Mouse (Mus musculus) heart, embryonic 11.5 days (tissue): ENCODE results near the gene Ppp5c. TPM values are rescaled to one million over a fixed set of nuclear protein-coding genes. Genes with fewer than 3 reads are reported as not detected.
"Not testable (repeated sequence)": the region's sequence is repeated elsewhere in the genome, so short reads cannot be mapped to it uniquely, and the experiment has no call there.

Experiments
- ATAC-seq: fragments of 200-750 bp; cut with Nextera tagmentation; replicated peaks from 2 replicates; pipeline ENCODE4 v1.8.0; 2017; ENCODE audit warnings: moderate library complexity; ENCODE audit not compliant: insufficient number of reproducible peaks, low FRiP score, low TSS enrichment
- H3K27ac ChIP-seq: fragments of 300-500 bp; sonication (generic); 2 replicates; pipeline ENCODE4 v1.5.1; 2014; ENCODE audit warnings: mild to moderate bottlenecking, low read depth, low read length
- H3K27me3 ChIP-seq: fragments of 300-500 bp; sonication (generic); 2 replicates; pipeline ENCODE4 v1.6.1; 2014; ENCODE audit warnings: mild to moderate bottlenecking, low read length, mixed read lengths; ENCODE audit not compliant: control insufficient read depth, insufficient read depth
- H3K36me3 ChIP-seq: fragments of 300-500 bp; sonication (generic); 2 replicates; pipeline ENCODE4 v1.6.1; 2014; ENCODE audit warnings: mild to moderate bottlenecking, low read length, moderate library complexity, mixed read lengths; ENCODE audit not compliant: control insufficient read depth, insufficient read depth
- H3K4me1 ChIP-seq: fragments of 300-500 bp; sonication (generic); 2 replicates; pipeline ENCODE4 v1.6.1; 2014; ENCODE audit warnings: low read length; ENCODE audit not compliant: control insufficient read depth, insufficient read depth
- H3K4me2 ChIP-seq: fragments of 300-500 bp; sonication (generic); 2 replicates; pipeline ENCODE4 v1.6.1; 2014; ENCODE audit warnings: mild to moderate bottlenecking, moderate library complexity
- H3K4me3 ChIP-seq: fragments of 300-500 bp; sonication (generic); 2 replicates; pipeline ENCODE4 v1.5.1; 2014; ENCODE audit warnings: low read depth, low read length
- H3K9ac ChIP-seq: fragments of 300-500 bp; sonication (generic); 2 replicates; pipeline ENCODE4 v1.6.1; 2014; ENCODE audit warnings: mild to moderate bottlenecking, low read depth, low read length, moderate library complexity
- H3K9me3 ChIP-seq: fragments of 300-500 bp; sonication (generic); replicated peaks from 2 replicates; pipeline ENCODE4 v1.6.1; 2016; ENCODE audit warnings: low read length; ENCODE audit not compliant: control insufficient read depth
- WGBS: fragments of 180-500 bp; shearing (Covaris S2); extraction: QIAGEN DNeasy Blood & Tissue Kit; methylation state at CpG from one replicate; pipeline ENCODE4 v1.1.7; 2014; ENCODE audit not compliant: insufficient replicate concordance; 5-methylcytosine and 5-hydroxymethylcytosine counted together
- polyA plus RNA-seq: library from polyadenylated mRNA; unstranded; fragments of >200 nt; fragmentation: Nextera tagmentation; extraction: Ambion mirVana; gene quantifications from 2 replicates; pipeline ENCODE4 v1.2.1, GENCODE M21; 2014

Gene Ppp5c
- 87.0 and 95.3 TPM in 2 replicates for polyA plus RNA-seq

DNA sequence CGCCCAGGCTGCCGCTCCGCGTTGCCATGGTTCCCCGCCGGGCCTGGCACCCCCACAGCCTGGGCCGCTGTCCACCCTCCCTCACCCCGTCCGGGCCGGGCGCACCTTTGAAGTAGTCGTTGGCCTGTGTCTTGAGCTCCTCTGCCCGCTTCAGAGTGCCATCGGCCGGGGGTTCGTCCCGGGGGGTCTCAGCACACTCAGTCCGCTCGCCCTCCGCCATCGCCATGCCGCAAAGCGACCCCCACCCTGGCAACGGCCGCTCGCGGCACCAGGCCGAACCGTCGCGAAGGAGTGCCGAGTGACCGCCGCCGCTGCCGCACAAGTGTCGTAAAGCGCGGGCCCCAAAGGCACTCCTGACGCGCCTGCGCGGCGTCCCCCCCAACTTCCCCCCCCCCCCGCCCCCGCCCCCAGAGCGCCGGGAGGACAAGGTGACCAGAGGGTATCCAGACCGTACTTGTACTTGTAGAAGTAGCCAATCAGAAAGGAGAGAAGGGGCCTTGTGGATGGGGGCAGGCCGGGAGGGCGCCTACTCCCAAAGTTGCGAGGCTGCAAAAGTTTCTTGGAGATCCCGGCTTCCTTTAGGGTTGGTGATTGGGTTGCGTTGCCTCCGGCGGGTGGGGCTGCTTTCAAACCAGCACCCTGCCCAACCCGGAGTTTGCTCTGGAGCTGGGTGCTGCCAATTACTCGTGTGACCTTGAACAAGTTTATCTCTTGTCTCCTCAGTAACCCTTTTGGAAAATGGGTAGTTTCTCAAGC is at the start of gene Ppp5c:
TSS of gene Ppp5c (minus strand) at position 337 of the 756 bp plus-strand sequence.
- WGBS, result under 1% methylated on average over 56 of the region's 58 CpGs
- peaks cover 4% of the 10 kb centered on the region; the same call in 1 of the 2 replicates for H3K36me3 ChIP-seq
- peak within 1 kb of the TSS; percentile 82 for H3K9ac ChIP-seq
- ATAC-seq, result peak; percentile 82
- H3K27me3 ChIP-seq, result no peaks in the 10 kb centered on the region
- peak within 1 kb of the TSS; percentile 88 for H3K4me3 ChIP-seq
- no peaks in the 10 kb centered on the region for H3K9me3 ChIP-seq
- peaks cover 43% of the 10 kb centered on the region for H3K4me1 ChIP-seq
- peak within 1 kb of the TSS; percentile 65 for H3K27ac ChIP-seq
- H3K4me2 ChIP-seq, result peak within 1 kb of the TSS; percentile 77

DNA sequence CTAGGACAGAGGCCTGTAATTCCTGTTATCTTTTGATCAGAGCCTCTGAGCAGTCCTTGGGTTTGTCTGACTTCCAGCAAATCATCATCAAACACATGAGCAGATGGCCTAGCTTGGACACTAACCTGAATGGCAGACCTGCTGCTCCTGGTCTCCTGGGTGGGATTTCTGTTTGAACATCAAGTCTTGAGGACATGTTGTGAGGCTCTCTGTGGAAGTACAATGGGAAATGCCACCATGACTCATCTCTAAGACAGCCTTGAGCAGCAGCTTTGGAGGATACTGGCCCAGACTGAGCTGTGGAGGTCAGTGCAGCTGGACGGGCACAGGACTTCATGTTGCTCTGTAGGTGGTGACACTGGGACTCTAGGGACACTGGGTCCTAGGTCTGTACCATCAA is 48.8 kb upstream of the Ppp5c start:
- no peak for ATAC-seq
- Histone ChIP-seq H3K4me1 (no peaks in the 10 kb centered on the region), H3K27ac (no peak overlapping the region), H3K27me3 (no peaks in the 10 kb centered on the region), H3K4me2 (no peak overlapping the region), H3K9me3 (no peaks in the 10 kb centered on the region), H3K4me3 (no peak overlapping the region), H3K9ac (no peak overlapping the region), H3K36me3 (no peaks in the 10 kb centered on the region)
- WGBS, result 83% methylated on average over 1 of the region's 1 CpGs

DNA sequence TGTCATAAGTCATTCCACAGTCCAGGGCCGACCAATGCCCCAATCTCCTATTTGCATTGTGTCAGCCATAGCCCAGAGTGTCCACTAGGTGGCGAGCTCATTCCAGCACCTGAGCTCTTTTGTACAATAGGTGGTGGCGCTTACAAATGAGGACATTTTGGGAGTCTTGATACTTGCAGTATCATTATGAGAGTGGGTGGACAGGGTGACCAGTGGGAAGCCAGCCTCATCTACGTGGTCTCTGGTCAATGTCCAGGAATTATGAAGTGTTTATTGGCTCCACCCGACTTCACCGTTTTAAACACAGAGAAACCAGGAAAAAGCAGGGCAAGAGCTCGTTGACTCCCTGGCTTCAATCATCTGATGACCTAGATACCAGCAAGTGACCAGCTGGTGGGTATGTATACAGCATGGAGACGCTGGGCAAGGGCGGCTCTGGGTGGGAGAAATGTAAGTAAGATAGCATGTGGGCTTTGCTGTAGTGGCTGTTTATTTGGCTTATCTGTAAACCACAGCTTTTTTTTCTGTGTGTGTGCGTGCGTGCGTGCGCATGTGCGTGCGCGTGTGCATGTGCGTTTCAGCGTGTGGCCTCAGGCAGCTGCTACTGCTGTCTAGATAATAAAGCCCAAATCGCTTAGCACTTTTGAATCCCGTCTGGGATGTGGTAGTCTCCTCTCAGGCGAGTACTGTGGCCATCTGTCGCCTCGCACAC is 46.3 kb upstream of the Ppp5c start, which contains the start of gene Psg16:
TSS of gene Psg16 (plus strand) at position 137 of the 712 bp plus-strand sequence.
- Histone ChIP-seq H3K36me3 (no peaks in the 10 kb centered on the region), H3K4me2 (no peak within 1 kb of the TSS), H3K9ac (no peak within 1 kb of the TSS), H3K27ac (no peak within 1 kb of the TSS), H3K27me3 (no peaks in the 10 kb centered on the region), H3K9me3 (no peaks in the 10 kb centered on the region), H3K4me1 (no peaks in the 10 kb centered on the region), H3K4me3 (no peak within 1 kb of the TSS)
- ATAC-seq, result peak; percentile 46
- 65% methylated on average over 23 of the region's 23 CpGs for WGBS

DNA sequence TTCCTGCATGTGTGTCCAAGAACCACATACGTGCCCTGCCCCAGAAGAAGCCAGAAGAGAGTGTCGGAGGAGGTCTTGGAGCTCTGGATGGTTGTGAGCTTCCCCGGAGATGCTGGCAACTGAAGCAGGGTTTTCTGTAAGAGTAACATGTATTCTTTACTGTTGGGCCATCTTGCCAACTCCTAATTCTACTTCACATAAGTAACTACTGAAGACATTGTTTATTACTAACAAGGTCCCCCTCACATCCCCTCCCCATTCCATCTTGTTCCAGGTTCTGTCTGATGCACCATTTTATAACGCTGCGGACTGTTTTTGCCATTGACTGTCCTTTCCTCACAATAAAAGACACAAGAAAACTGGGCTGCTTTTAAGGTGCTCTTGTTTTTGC is 45.8 kb upstream of the Ppp5c start:
- Histone ChIP-seq H3K27ac (no peak overlapping the region), H3K4me1 (no peaks in the 10 kb centered on the region), H3K27me3 (no peaks in the 10 kb centered on the region), H3K4me3 (no peak overlapping the region), H3K9me3 (no peaks in the 10 kb centered on the region), H3K4me2 (no peak overlapping the region), H3K36me3 (no peaks in the 10 kb centered on the region), H3K9ac (no peak overlapping the region)
- 55% methylated on average over 5 of the region's 5 CpGs for WGBS
- no peak for ATAC-seq

DNA sequence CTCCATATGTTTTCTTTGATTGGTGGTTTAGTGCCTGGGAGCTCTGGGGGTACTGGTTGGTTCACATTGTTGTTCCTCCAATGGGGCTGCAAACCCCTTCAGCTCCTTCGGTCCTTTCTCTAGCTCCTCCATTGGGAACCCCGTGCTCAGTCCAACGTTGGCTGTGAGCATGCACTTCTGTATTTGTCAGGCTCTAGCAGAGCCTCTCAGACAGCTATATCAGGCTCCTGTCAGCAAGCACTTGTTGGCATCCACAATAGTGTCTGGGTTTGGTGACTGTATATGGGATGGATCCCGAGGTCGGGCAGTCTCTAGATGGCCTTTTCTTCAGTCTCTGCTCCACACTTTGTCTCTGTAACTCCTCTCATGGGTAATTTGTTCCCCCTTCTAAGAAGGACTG is 39.9 kb upstream of the Ppp5c start:
- not testable (repeated sequence) for H3K9ac ChIP-seq, H3K36me3 ChIP-seq, H3K27ac ChIP-seq, H3K4me1 ChIP-seq, H3K9me3 ChIP-seq, H3K27me3 ChIP-seq, ATAC-seq, H3K4me2 ChIP-seq, H3K4me3 ChIP-seq
- WGBS, result 37% methylated on average over 5 of the region's 5 CpGs

DNA sequence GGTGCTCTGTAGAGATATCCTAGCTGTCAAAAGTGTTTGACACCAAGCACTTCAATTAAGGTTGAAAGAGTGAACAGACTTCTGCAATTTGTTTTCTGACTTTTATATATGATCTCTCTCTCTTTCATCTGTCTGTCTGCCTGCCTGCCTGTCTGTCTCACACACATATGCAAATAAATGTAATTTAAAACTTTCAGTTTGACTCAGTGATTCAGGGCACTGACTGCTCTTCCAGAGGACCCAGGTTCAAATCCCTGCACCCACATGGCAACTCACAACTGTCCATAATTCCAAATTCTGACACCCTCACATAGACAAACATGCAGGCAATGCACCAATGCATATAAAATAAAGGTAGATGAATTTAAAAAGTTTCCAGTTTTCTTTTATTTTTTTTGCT is 39.3 kb upstream of the Ppp5c start:
- no peaks in the 10 kb centered on the region for H3K9me3 ChIP-seq
- H3K4me2 ChIP-seq, result no peak overlapping the region
- H3K27ac ChIP-seq, result no peak overlapping the region
- H3K36me3 ChIP-seq, result no peaks in the 10 kb centered on the region
- no peaks in the 10 kb centered on the region for H3K27me3 ChIP-seq
- H3K4me1 ChIP-seq, result 0 out of 2 replicates have a peak, but pooled peaks cover 5% of the 10 kb centered on the region
- no peak for ATAC-seq
- H3K9ac ChIP-seq, result no peak overlapping the region
- no peak overlapping the region for H3K4me3 ChIP-seq

DNA sequence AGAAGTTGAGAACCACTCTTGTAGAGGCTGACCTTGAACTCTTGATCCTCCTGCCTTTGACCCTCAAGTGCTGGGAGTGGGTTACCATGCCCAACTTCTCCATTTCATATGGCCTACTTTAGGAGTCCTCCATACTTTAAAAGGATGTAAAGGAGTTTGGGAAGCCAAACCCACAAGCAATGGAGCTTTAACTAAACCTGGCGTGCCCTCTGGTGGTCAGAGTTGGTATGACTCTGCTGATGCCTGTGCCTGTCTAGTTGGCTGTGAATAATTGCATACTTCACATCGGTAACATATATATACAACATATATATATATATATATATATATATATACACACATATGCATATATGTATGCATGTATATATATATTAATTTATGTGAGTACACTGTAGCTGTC is 38.7 kb upstream of the Ppp5c start:
- H3K4me2 ChIP-seq, result no peak overlapping the region
- H3K9ac ChIP-seq, result no peak overlapping the region
- H3K4me3 ChIP-seq, result no peak overlapping the region
- ATAC-seq, result no peak
- no peaks in the 10 kb centered on the region for H3K9me3 ChIP-seq
- WGBS, result 7% methylated on average over 2 of the region's 2 CpGs
- no peaks in the 10 kb centered on the region for H3K27me3 ChIP-seq
- no peaks in the 10 kb centered on the region for H3K36me3 ChIP-seq
- H3K4me1 ChIP-seq, result peaks cover 8% of the 10 kb centered on the region
- H3K27ac ChIP-seq, result no peak overlapping the region

DNA sequence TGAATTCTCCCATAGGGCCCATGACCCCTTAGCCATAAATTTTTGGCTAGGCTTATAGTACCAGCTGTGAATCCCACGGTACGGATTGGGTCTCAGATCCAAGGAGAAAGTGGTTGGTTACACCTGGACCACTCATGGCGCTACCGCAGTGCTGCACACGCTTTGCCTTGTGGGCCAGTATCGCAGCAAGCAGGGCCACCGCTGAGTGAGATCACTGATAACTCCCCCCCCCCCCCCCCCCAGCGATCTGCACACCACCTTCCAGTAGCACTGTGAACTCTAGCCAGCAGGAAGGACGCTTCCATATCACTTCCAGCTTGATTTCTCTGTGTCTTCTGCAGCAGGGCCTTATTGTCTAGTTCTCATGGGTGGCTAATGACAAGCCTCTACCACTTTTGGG is 37.9 kb upstream of the Ppp5c start:
- no peaks in the 10 kb centered on the region for H3K27me3 ChIP-seq
- H3K9me3 ChIP-seq, result no peaks in the 10 kb centered on the region
- no peak overlapping the region for H3K27ac ChIP-seq
- no peak for ATAC-seq
- peaks cover 16% of the 10 kb centered on the region for H3K4me1 ChIP-seq
- WGBS, result 77% methylated on average over 8 of the region's 9 CpGs
- H3K4me3 ChIP-seq, result no peak overlapping the region
- H3K36me3 ChIP-seq, result no peaks in the 10 kb centered on the region
- no peak overlapping the region for H3K9ac ChIP-seq
- no peak overlapping the region for H3K4me2 ChIP-seq
